Mouse (Mus musculus) ES-Bruce4 (cell line): ENCODE measurements around the gene Pnlip. TPM values are rescaled to one million over a fixed set of nuclear protein-coding genes. Genes with fewer than 3 reads are reported as not detected.

Experiments used
- H3K27ac ChIP-seq: 2 replicates; pipeline ENCODE4 v1.5.1; 2012; ENCODE audit warnings: low read length, inconsistent platforms; ENCODE audit not compliant: insufficient read depth
- H3K27me3 ChIP-seq: 2 replicates; pipeline ENCODE4 v1.6.1; 2012; ENCODE audit warnings: mild to moderate bottlenecking, low read length, inconsistent platforms; ENCODE audit not compliant: control insufficient read depth, poor library complexity, insufficient read depth, severe bottlenecking
- H3K36me3 ChIP-seq: 2 replicates; pipeline ENCODE4 v1.6.1; 2012; ENCODE audit warnings: inconsistent platforms, mild to moderate bottlenecking, low read length, moderate library complexity; ENCODE audit not compliant: control insufficient read depth, poor library complexity, insufficient read depth, severe bottlenecking
- H3K4me1 ChIP-seq: one replicate; pipeline ENCODE4 v1.8.1; 2011; ENCODE audit warnings: low read length; ENCODE audit not compliant: control insufficient read depth, insufficient read depth
- H3K4me3 ChIP-seq: 2 replicates; pipeline ENCODE4 v1.5.1; 2011; ENCODE audit warnings: low read depth, mild to moderate bottlenecking, low read length
- H3K9ac ChIP-seq: 2 replicates; pipeline ENCODE4 v1.6.1; 2012; ENCODE audit warnings: low read depth, mild to moderate bottlenecking, inconsistent platforms; ENCODE audit not compliant: poor library complexity, severe bottlenecking
- H3K9me3 ChIP-seq: replicated peaks from 2 replicates; pipeline ENCODE4 v1.6.1; 2012; ENCODE audit warnings: mild to moderate bottlenecking, low read length, inconsistent platforms; ENCODE audit not compliant: control insufficient read depth, poor library complexity, insufficient read depth, severe bottlenecking
- CTCF ChIP-seq: IDR thresholded peaks from one replicate; pipeline ENCODE4 v1.8.1; 2011; ENCODE audit warnings: low read depth, low read length
- EP300 ChIP-seq: IDR thresholded peaks from 2 replicates; pipeline ENCODE4 v1.6.1; 2011; ENCODE audit warnings: low read depth, low read length; ENCODE audit not compliant: insufficient read depth
- POLR2A ChIP-seq: IDR thresholded peaks from one replicate; pipeline ENCODE4 v1.8.1; 2011; ENCODE audit warnings: low read length; ENCODE audit not compliant: insufficient read depth
- polyA plus RNA-seq: library from polyadenylated mRNA; stranded (reverse); fragments of >200 nt; gene quantifications from 2 replicates; pipeline ENCODE4 v1.2.4, GENCODE M21; 2011; ENCODE audit warnings: low read depth; ENCODE audit not compliant: missing spikeins, insufficient read depth, insufficient read length

Gene Pnlip
- polyA plus RNA-seq = not detected in 2 replicates

DNA sequence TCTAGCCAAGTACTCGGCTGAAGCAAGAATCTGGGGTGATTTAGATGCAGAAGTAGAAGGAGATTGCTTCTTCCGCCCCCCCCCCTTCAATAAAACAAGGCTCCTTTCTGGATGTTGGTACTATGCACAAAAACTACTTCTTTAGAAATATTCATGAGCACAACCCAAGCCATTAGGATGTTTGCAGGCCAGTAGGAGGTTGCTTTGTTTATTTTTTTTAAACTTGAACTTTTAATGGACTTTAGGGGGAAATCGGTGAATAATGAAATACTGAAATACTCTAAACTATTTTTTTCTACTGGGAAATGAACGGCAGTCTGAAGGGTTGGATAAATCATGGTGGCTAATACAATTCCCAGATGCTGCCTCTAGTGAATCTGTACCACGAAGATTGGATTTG lies at the start of gene Pnlip:
Gene Pnlip (plus strand): TSS at position 301 of the 400 bp plus-strand sequence.
- Histone ChIP-seq H3K4me3 (no peak within 1 kb of the TSS), H3K27ac (no peak within 1 kb of the TSS), H3K9me3 (no peaks in the 10 kb centered on the region), H3K36me3 (no peaks in the 10 kb centered on the region), H3K4me1 (no peaks in the 10 kb centered on the region), H3K27me3 (no peaks in the 10 kb centered on the region), H3K9ac (no peak within 1 kb of the TSS)
- TF ChIP-seq CTCF = no peak
- no peak for TF ChIP-seq EP300
- TF ChIP-seq POLR2A = no peak

DNA sequence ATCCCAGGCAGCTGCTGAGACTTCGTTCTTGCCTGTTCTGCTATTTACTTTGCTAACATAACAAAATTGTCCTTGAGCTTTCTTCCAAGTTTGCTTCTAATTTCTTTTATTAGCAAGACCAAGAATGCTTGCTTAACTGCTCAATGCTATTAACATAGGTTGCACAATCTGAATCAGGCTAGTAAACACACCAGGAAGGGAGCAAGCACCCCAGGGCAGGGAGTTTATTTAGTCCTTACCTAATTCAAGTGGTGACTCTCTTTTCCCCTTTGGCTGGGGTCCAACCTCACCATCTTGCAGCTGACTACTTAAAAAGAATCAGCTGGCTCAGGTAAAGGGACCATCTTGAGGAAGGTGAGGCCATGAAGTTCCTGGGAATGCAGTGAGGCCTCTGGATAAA lies 42.6 kb upstream of the Pnlip start:
- no peaks in the 10 kb centered on the region for H3K9me3 ChIP-seq
- H3K27ac ChIP-seq = no peak overlapping the region
- H3K9ac ChIP-seq = no peak overlapping the region
- no peaks in the 10 kb centered on the region for H3K4me1 ChIP-seq
- H3K4me3 ChIP-seq = no peak overlapping the region
- no peaks in the 10 kb centered on the region for H3K36me3 ChIP-seq
- H3K27me3 ChIP-seq = no peaks in the 10 kb centered on the region
- no peak for TF ChIP-seq POLR2A
- no peak for TF ChIP-seq EP300
- TF ChIP-seq CTCF = no peak

DNA sequence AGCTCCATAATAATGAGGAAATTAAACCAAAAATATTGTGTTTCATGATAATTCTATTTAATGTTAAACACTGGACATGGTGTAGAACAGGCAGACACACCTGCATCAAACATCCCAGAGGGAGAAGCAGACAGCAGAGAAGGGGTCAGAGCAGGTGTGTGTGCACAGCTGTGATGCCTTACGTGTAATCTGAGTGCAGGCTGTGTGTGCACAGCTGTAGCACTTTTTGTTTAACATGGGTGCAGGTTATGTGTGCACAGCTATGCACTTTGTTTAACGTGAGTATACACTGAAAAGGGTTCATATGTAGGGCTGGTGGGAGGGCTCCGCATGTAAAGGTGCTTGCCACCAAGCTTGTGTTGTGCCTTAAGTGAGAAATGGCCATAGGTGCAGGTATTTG lies 39.6 kb upstream of the Pnlip start:
- Histone ChIP-seq H3K36me3 (no peaks in the 10 kb centered on the region), H3K27me3 (no peaks in the 10 kb centered on the region), H3K4me1 (no peaks in the 10 kb centered on the region), H3K27ac (no peak overlapping the region), H3K9ac (no peak overlapping the region), H3K4me3 (no peak overlapping the region), H3K9me3 (no peaks in the 10 kb centered on the region)
- TF ChIP-seq CTCF (no peak), POLR2A (no peak), EP300 (no peak)

DNA sequence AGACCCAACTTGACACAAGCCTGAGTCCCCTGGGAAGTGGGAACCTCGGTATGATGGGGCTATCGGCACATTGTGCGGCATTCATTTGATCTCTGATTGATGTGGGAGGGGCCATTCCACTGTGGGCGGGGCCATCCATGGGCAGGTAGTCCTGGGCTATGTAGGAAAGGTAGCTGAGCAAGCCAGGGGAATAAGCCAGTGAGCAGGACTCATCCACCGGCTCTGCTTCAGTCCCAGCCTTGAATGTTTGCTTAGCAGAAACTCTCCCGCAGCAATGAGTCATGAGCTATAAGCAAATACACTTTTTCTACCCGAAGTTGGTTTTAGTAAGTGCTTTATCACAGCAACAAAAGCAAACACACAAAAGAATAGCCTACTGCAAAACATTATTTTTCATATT lies 35.7 kb upstream of the Pnlip start:
- TF ChIP-seq POLR2A (no peak), CTCF (no peak), EP300 (no peak)
- Histone ChIP-seq H3K27ac (no peak overlapping the region), H3K4me1 (no peaks in the 10 kb centered on the region), H3K9ac (no peak overlapping the region), H3K27me3 (no peaks in the 10 kb centered on the region), H3K36me3 (no peaks in the 10 kb centered on the region), H3K4me3 (no peak overlapping the region), H3K9me3 (peaks cover 5% of the 10 kb centered on the region; the same call in 1 of the 2 replicates)

DNA sequence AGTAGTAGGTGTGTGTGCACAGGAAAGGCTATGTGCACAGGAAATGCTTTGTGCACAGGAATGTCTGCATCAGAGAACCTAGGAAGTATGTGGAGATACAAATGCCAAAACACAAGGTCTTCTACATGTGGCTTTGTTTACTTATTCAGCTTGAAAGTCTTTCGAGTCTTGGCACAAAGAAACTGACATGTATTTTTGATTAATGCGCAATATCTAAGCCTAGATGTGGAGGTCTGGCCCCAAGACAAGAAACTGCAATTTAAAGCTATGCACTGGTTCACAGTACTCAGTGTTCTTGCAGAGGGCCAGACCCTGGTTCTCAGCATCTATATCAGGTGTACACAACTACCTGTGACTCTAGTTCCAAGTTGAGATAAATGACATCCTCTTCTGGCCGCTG lies 31.6 kb upstream of the Pnlip start:
- H3K9ac ChIP-seq = no peak overlapping the region
- H3K4me3 ChIP-seq = no peak overlapping the region
- no peaks in the 10 kb centered on the region for H3K27me3 ChIP-seq
- no peak overlapping the region for H3K27ac ChIP-seq
- peaks cover 5% of the 10 kb centered on the region; the same call in 1 of the 2 replicates for H3K9me3 ChIP-seq
- H3K36me3 ChIP-seq = no peaks in the 10 kb centered on the region
- TF ChIP-seq CTCF = no peak
- no peak for TF ChIP-seq POLR2A
- no peak for TF ChIP-seq EP300
- no peaks in the 10 kb centered on the region for H3K4me1 ChIP-seq

DNA sequence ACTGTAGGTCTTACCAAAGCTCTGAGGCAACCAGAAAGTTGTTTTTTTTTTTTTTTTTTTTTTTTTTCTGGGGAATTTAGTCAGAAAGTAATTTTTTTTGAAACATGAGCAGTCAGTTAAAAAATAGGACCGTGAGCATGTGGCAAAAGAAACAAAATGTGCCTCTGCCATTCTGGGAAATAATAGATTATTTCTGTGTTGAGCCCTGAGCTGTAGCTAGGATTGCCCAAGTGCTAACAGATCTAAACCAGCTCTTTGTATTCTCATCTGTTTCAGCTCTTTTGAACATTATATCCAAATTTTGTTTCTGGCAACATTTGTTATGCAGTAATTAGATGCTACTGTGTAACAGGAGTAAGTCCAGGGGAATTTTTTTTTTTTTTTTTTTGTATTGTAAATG lies 30.7 kb upstream of the Pnlip start:
- Histone ChIP-seq H3K9me3 (peaks cover 5% of the 10 kb centered on the region; the same call in 1 of the 2 replicates), H3K27ac (no peak overlapping the region), H3K4me3 (no peak overlapping the region), H3K36me3 (no peaks in the 10 kb centered on the region), H3K4me1 (no peaks in the 10 kb centered on the region), H3K27me3 (no peaks in the 10 kb centered on the region), H3K9ac (no peak overlapping the region)
- TF ChIP-seq EP300 = no peak
- TF ChIP-seq POLR2A = no peak
- no peak for TF ChIP-seq CTCF
